Comparison of ENCODE assay signal across 16 mouse cellular contexts in genomic region chr3:46998916-46999315, GRCm38 (mm10).
A peak's percentile ranks its signal among the peaks of the same experiment; 100 is the strongest.
DNase-seq lines count a peak whose midpoint lies in the region; ATAC-seq and TF ChIP-seq lines count a peak whose summit lies in the region.
"Had no signal": no experiment of that assay in that cellular context is flagged by ENCODE, and none has a peak within 500 bp of the region (broad histone marks: within the 10 kb centered on the region; RNA-seq: fewer than 3 reads in every experiment).

No protein-coding gene starts in this region.

- intact Hi-C loops in left cerebral cortex, postnatal 36 days (cut with DNase I) = no loop called here

- peaks cover 10% of the 10 kb centered on the region for H3K27me3 ChIP-seq in Patski
- H3K27me3 ChIP-seq: kidney, embryonic 15.5 days; neural tube, embryonic 15.5 days had no signal

- CTCF ChIA-PET in Patski (lab: Charles Lee) = no interaction called here

- POLR2A ChIA-PET in Patski (lab: Charles Lee) = no interaction called here

- peak; percentile 8 for DNase-seq in embryo, embryonic 11 days
- no peak for DNase-seq in embryo, embryonic 10 days (ENCODE audit: low spot score)
- DNase-seq in left cerebral cortex, adult 11 months (ENCODE audit: low spot score) = peak; percentile 4
- no peak for DNase-seq in left cerebral cortex, postnatal 36 days (ENCODE audit: low spot score in 2 of 2)
- DNase-seq in 416B (ENCODE audit: low read depth) (peak; percentile 18), Patski (ENCODE audit: low read depth, low spot score) (no peak)
- DNase-seq in B cell, adult 2 months = no peak
- DNase-seq in layer of hippocampus, adult 9-10 months (ENCODE audit: low spot score) = no peak
- DNase-seq: adrenal gland, postnatal 10 days; cerebellum, adult 8-10 months; gastrocnemius, postnatal 10 days; lung, adult 18-20 months; lung, postnatal 4 days; thymus, postnatal 14 days had no signal

- in situ Hi-C loops in Patski (cut with MboI; ENCODE audit: low pct_unique_long_range_greater_than_20kb) = no loop called here

- peak; percentile 6 for TF ChIP-seq CTCF in Patski (IDR thresholded peaks at IDR 0.05)

- ATAC-seq in Patski = no peak

Comparison
In these comparisons a context has a peak if more than half of its experiments do, and no peak if none do; other contexts are left out.
1. DNase-seq: peak in embryo, embryonic 11 days (single experiment), left cerebral cortex, adult 11 months (single experiment) and 416B (single experiment); none in embryo, embryonic 10 days (single experiment), left cerebral cortex, postnatal 36 days (0 of 2), Patski (single experiment), B cell, adult 2 months (0 of 2) and layer of hippocampus, adult 9-10 months (single experiment).